Mouse (Mus musculus): Measurements from ENCODE around the gene 1700023F06Rik. TPM values are rescaled to one million over a fixed set of nuclear protein-coding genes. Genes with fewer than 3 reads are reported as not detected.
"Not testable (repeated sequence)": the region's sequence is repeated elsewhere in the genome, so short reads cannot be mapped to it uniquely, and the experiment has no call there.

Gene 1700023F06Rik
- polyA plus RNA-seq, 1 experiment from 2014 or later: not detected

DNA sequence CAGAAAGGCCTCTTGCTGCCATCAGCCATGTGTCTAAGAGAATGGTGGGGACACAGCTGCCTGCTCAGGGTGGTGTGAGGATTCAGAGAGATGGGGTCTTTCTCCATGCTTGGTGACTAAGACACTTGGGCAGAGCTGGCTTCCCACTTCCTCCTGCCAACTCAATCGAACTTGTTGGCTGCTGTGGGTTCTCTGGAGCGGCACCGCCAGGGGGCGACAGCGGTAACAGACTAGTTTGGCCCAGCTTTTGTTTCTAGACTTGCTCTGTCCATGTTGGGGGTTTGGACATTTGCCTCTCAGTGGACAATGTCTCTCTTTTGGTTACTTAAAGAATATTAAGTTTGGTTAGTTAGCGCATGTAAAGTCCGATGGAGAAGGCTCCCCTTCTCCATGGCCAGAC, 24.6 kb upstream of the 1700023F06Rik start:
- Histone ChIP-seq H3K4me2 (no peak overlapping the region), H3K27ac (ENCODE audit: low read depth, low read length) (no peak overlapping the region)
- WGBS (ENCODE audit: insufficient replicate concordance): 34% methylated on average over 7 of the region's 7 CpGs

DNA sequence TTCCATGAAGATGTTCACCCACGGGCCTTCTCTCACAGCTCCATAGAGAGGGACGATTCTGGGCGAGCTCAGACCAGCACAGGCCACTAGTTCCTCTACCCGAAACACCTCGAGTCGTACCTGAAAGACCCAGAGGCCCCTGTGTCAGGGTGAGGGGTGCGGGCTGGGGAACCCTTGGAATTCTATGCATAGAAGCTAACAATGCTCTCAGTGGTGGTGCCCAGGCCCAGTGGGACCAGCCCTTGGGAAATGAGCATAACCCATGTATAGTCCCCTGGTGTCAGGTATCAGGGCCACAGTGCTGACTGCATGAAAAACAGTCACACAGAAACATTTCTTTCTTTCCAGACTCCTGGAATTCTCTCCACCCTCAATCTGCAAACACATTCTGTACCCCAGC, 23.0 kb upstream of the 1700023F06Rik start:
- Histone ChIP-seq H3K4me1 (ENCODE audit: control insufficient read depth, insufficient read depth, low read length) (peaks cover 3% of the 10 kb centered on the region; the same call in 1 of the 2 replicates), H3K4me3 (ENCODE audit: low read depth, low read length) (no peak overlapping the region), H3K4me2 (no peak overlapping the region), H3K9ac (ENCODE audit: low read depth, low read length) (no peak overlapping the region), H3K27me3 (ENCODE audit: control insufficient read depth, insufficient read depth, low read length) (no peaks in the 10 kb centered on the region), H3K9me3 (replicated peaks; ENCODE audit: control insufficient read depth, low read length) (no peaks in the 10 kb centered on the region), H3K27ac (ENCODE audit: low read depth, low read length) (no peak overlapping the region), H3K36me3 (ENCODE audit: control insufficient read depth, insufficient read depth, low read length) (peaks cover 7% of the 10 kb centered on the region; the same call in 1 of the 2 replicates)
- 91% methylated on average over 7 of the region's 7 CpGs for WGBS (ENCODE audit: insufficient replicate concordance)
- ATAC-seq (replicated peaks; ENCODE audit: insufficient number of reproducible peaks, low FRiP score, low TSS enrichment): no peak

More for the DNA sequence above, 24.6 kb upstream of the 1700023F06Rik start:
- Histone ChIP-seq H3K9ac (ENCODE audit: low read depth, low read length) (no peak overlapping the region), H3K36me3 (ENCODE audit: control insufficient read depth, insufficient read depth, low read length) (peaks cover 7% of the 10 kb centered on the region; the same call in 1 of the 2 replicates), H3K4me1 (ENCODE audit: control insufficient read depth, insufficient read depth, low read length) (peaks cover 3% of the 10 kb centered on the region; the same call in 1 of the 2 replicates), H3K9me3 (replicated peaks; ENCODE audit: control insufficient read depth, low read length) (no peaks in the 10 kb centered on the region), H3K27me3 (ENCODE audit: control insufficient read depth, insufficient read depth, low read length) (no peaks in the 10 kb centered on the region), H3K4me3 (ENCODE audit: low read depth, low read length) (no peak overlapping the region)
- no peak for ATAC-seq (replicated peaks; ENCODE audit: insufficient number of reproducible peaks, low FRiP score, low TSS enrichment)

DNA sequence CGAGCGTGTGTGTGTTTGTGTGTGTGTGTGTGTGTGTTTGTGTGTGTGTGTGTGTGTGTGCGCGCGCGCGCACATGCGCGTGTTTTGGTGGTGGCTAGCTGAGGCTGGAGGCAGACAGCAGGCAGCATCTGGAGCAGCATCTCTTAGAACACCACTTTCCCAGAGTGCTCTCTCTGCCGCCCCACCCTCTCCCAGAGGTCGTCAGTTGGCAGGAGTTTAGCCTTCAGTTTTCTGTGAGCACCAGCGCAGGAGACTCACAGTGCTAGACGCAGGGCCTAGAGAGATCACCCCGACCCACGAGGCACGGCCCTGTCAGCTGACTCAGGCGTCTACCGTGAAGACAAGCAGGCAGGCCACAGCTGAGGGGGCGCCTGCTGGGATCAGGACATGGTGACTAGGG, 22.3 kb upstream of the 1700023F06Rik start:
- Histone ChIP-seq H3K9ac (ENCODE audit: low read depth, low read length) (no peak overlapping the region), H3K4me3 (ENCODE audit: low read depth, low read length) (no peak overlapping the region), H3K27ac (ENCODE audit: low read depth, low read length) (no peak overlapping the region), H3K4me1 (ENCODE audit: control insufficient read depth, insufficient read depth, low read length) (peaks cover under 1% of the 10 kb centered on the region; the same call in 1 of the 2 replicates), H3K9me3 (replicated peaks; ENCODE audit: control insufficient read depth, low read length) (no peaks in the 10 kb centered on the region), H3K36me3 (ENCODE audit: control insufficient read depth, insufficient read depth, low read length) (peaks cover 7% of the 10 kb centered on the region; the same call in 1 of the 2 replicates), H3K27me3 (ENCODE audit: control insufficient read depth, insufficient read depth, low read length) (no peaks in the 10 kb centered on the region), H3K4me2 (no peak overlapping the region)
- WGBS (ENCODE audit: insufficient replicate concordance): 82% methylated on average over 19 of the region's 19 CpGs
- no peak for ATAC-seq (replicated peaks; ENCODE audit: insufficient number of reproducible peaks, low FRiP score, low TSS enrichment)

DNA sequence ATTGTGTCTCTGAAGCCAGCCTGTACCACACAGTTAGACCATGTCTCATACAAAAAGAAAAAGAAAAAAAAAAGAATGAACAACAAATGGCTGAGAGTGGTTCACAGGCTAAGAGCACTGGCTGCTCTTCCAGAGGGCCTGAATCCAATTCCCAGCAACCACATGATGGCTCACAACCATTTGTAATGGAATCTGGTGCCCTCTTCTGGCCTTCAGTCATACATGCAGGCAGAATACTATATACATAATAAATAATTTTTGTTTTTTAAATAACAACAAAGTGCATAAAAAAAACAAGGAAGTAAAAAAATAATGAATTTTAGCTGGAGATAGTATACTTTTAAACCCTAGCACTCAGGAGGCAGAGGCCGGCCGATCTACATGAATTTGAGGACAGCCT, 21.2 kb upstream of the 1700023F06Rik start:
- no peak overlapping the region for H3K4me3 ChIP-seq (ENCODE audit: low read depth, low read length)
- no peak for ATAC-seq (replicated peaks; ENCODE audit: insufficient number of reproducible peaks, low FRiP score, low TSS enrichment)
- H3K36me3 ChIP-seq (ENCODE audit: control insufficient read depth, insufficient read depth, low read length): peaks cover 10% of the 10 kb centered on the region
- H3K4me1 ChIP-seq (ENCODE audit: control insufficient read depth, insufficient read depth, low read length): no peaks in the 10 kb centered on the region
- 91% methylated on average over 2 of the region's 2 CpGs for WGBS (ENCODE audit: insufficient replicate concordance)
- H3K27me3 ChIP-seq (ENCODE audit: control insufficient read depth, insufficient read depth, low read length): no peaks in the 10 kb centered on the region
- H3K9me3 ChIP-seq (replicated peaks; ENCODE audit: control insufficient read depth, low read length): no peaks in the 10 kb centered on the region
- H3K9ac ChIP-seq (ENCODE audit: low read depth, low read length): no peak overlapping the region
- no peak overlapping the region for H3K27ac ChIP-seq (ENCODE audit: low read depth, low read length)
- no peak overlapping the region for H3K4me2 ChIP-seq

DNA sequence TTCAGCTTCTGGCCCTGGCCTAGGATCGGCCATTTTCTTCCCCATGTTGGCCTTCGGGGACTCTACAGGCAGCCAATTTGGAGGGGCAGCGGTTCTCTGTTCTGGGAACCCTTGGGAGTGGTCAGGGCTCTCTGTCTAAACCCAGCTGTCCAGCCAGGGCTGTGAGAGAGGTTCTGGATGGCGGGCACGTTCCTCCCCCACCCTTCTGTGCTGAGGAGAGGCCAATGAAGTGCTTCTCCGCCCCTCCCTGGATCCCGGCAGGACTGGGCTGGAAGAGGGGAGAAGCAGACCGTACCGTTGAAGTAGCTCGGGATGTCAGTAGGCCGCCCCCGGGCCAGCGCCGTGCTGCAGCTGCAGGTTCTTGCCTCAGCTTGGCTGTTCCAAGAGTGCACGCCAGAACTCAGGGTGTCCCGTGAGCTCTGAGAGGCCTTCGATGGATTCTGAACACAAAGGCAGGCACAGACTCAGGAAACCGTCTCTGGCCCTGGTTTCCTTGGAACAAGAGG, 15.6 kb upstream of the 1700023F06Rik start:
- no peak overlapping the region for H3K4me2 ChIP-seq
- peaks cover 3% of the 10 kb centered on the region for H3K36me3 ChIP-seq (ENCODE audit: control insufficient read depth, insufficient read depth, low read length)
- 66% methylated on average over 18 of the region's 18 CpGs for WGBS (ENCODE audit: insufficient replicate concordance)
- H3K9me3 ChIP-seq (replicated peaks; ENCODE audit: control insufficient read depth, low read length): no peaks in the 10 kb centered on the region
- no peak overlapping the region for H3K4me3 ChIP-seq (ENCODE audit: low read depth, low read length)
- ATAC-seq (replicated peaks; ENCODE audit: insufficient number of reproducible peaks, low FRiP score, low TSS enrichment): no peak
- H3K27me3 ChIP-seq (ENCODE audit: control insufficient read depth, insufficient read depth, low read length): peaks cover 7% of the 10 kb centered on the region; the same call in 1 of the 2 replicates
- H3K4me1 ChIP-seq (ENCODE audit: control insufficient read depth, insufficient read depth, low read length): no peaks in the 10 kb centered on the region
- no peak overlapping the region for H3K27ac ChIP-seq (ENCODE audit: low read depth, low read length)
- no peak overlapping the region for H3K9ac ChIP-seq (ENCODE audit: low read depth, low read length)

DNA sequence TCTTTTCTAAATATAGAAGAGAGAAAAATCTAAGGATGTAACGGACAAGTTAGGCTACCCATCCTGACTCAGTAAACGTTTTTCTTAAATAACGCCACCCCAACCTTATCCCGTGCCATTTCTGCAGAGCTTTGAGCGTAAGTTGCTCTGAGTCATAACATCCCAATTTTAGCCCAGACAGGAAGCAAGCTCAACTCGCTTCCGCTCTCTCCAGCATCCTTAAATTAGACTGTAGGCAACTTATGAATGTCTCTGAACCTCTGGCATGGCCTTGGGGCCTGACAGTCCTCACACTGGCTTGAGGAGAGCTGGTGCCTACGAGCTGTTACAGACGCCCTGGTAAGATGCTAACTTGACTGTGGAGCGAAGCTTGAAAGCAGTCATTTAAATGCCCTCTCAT, 15.1 kb upstream of the 1700023F06Rik start:
- Histone ChIP-seq H3K9ac (ENCODE audit: low read depth, low read length) (no peak overlapping the region), H3K4me3 (ENCODE audit: low read depth, low read length) (no peak overlapping the region), H3K9me3 (replicated peaks; ENCODE audit: control insufficient read depth, low read length) (no peaks in the 10 kb centered on the region), H3K27ac (ENCODE audit: low read depth, low read length) (no peak overlapping the region), H3K36me3 (ENCODE audit: control insufficient read depth, insufficient read depth, low read length) (peaks cover 3% of the 10 kb centered on the region), H3K27me3 (ENCODE audit: control insufficient read depth, insufficient read depth, low read length) (peaks cover 9% of the 10 kb centered on the region; the same call in 1 of the 2 replicates), H3K4me2 (no peak overlapping the region), H3K4me1 (ENCODE audit: control insufficient read depth, insufficient read depth, low read length) (0 out of 2 replicates have a peak, but pooled peaks cover under 1% of the 10 kb centered on the region)
- 76% methylated on average over 10 of the region's 10 CpGs for WGBS (ENCODE audit: insufficient replicate concordance)
- no peak for ATAC-seq (replicated peaks; ENCODE audit: insufficient number of reproducible peaks, low FRiP score, low TSS enrichment)

DNA sequence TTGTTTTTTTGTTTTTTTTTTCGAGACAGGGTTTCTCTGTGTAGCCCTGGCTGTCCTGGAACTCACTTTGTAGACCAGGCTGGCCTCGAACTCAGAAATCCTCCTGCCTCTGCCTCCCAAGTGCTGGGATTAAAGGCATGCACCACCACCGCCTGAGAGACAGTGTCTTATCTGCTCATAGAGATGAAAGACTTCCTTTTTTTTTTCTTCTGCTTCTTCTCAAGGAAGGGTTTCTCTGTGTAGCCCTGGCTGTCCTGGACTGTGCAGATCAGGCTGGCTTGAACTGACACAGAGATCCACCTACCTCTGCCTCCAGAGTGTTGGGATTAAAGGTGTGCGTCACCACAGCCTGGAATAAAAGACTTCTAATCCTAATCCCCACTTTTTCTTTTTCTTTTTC, 14.4 kb upstream of the 1700023F06Rik start:
- not testable (repeated sequence) for ATAC-seq (replicated peaks; ENCODE audit: insufficient number of reproducible peaks, low FRiP score, low TSS enrichment); H3K4me3 ChIP-seq (ENCODE audit: low read depth, low read length); H3K9me3 ChIP-seq (replicated peaks; ENCODE audit: control insufficient read depth, low read length); H3K4me2 ChIP-seq; H3K36me3 ChIP-seq (ENCODE audit: control insufficient read depth, insufficient read depth, low read length); H3K27me3 ChIP-seq (ENCODE audit: control insufficient read depth, insufficient read depth, low read length); H3K27ac ChIP-seq (ENCODE audit: low read depth, low read length); H3K4me1 ChIP-seq (ENCODE audit: control insufficient read depth, insufficient read depth, low read length); H3K9ac ChIP-seq (ENCODE audit: low read depth, low read length)
- WGBS (ENCODE audit: insufficient replicate concordance): 78% methylated on average over 4 of the region's 4 CpGs

DNA sequence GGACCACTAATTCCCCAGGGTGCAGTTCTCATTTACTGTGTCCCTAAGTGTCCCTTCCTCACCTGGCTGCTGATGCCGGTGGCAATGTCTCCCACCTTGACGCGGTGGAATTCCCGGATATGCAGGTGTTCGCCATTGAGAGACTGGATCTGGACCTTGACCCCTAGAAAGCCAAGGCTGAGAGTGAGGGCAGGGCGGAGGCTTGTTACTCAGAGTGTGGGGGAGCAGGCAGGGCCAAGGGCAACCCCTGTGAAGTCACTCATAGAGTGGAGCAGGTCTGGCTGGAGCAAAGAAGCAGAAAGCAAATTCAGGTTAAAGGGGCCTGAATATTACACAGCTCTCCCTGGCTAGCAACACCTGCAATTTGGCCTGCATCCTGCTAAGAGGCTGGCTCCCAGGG, 13.1 kb upstream of the 1700023F06Rik start:
- WGBS (ENCODE audit: insufficient replicate concordance): 78% methylated on average over 6 of the region's 6 CpGs
- Histone ChIP-seq H3K27ac (ENCODE audit: low read depth, low read length) (no peak overlapping the region), H3K9ac (ENCODE audit: low read depth, low read length) (no peak overlapping the region), H3K4me3 (ENCODE audit: low read depth, low read length) (no peak overlapping the region), H3K9me3 (replicated peaks; ENCODE audit: control insufficient read depth, low read length) (no peaks in the 10 kb centered on the region), H3K36me3 (ENCODE audit: control insufficient read depth, insufficient read depth, low read length) (peaks cover 3% of the 10 kb centered on the region), H3K4me1 (ENCODE audit: control insufficient read depth, insufficient read depth, low read length) (0 out of 2 replicates have a peak, but pooled peaks cover 5% of the 10 kb centered on the region), H3K4me2 (no peak overlapping the region), H3K27me3 (ENCODE audit: control insufficient read depth, insufficient read depth, low read length) (peaks cover 12% of the 10 kb centered on the region)
- no peak for ATAC-seq (replicated peaks; ENCODE audit: insufficient number of reproducible peaks, low FRiP score, low TSS enrichment)

DNA sequence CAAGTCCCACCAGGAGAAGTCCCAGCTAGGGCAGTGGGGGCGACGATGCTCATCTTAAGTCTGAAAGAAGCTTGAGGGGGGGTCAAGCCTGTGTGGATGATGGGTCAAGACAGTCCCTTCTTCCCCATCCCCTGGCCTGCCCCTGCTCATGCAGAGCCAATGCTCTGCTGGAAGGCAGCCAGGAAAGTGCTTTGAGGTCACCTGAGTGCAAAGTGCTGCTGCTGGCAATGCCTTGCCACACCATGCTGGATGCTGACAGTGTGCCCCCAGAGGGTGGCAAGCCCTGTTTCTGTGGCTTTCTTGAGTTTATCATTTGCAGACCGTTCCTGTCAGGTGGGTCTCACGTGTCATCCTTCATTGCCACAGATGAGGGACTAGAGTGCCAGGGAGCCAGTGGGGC, 11.6 kb upstream of the 1700023F06Rik start:
- WGBS (ENCODE audit: insufficient replicate concordance): 77% methylated on average over 4 of the region's 4 CpGs
- no peak for ATAC-seq (replicated peaks; ENCODE audit: insufficient number of reproducible peaks, low FRiP score, low TSS enrichment)

More for the DNA sequence above, 11.6 kb upstream of the 1700023F06Rik start:
- Histone ChIP-seq H3K4me3 (ENCODE audit: low read depth, low read length) (no peak overlapping the region), H3K9me3 (replicated peaks; ENCODE audit: control insufficient read depth, low read length) (no peaks in the 10 kb centered on the region), H3K36me3 (ENCODE audit: control insufficient read depth, insufficient read depth, low read length) (peaks cover 3% of the 10 kb centered on the region; the same call in 1 of the 2 replicates), H3K27ac (ENCODE audit: low read depth, low read length) (no peak overlapping the region), H3K4me2 (no peak overlapping the region), H3K27me3 (ENCODE audit: control insufficient read depth, insufficient read depth, low read length) (peaks cover 15% of the 10 kb centered on the region), H3K4me1 (ENCODE audit: control insufficient read depth, insufficient read depth, low read length) (0 out of 2 replicates have a peak, but pooled peaks cover 5% of the 10 kb centered on the region), H3K9ac (ENCODE audit: low read depth, low read length) (no peak overlapping the region)
